Mouse (Mus musculus) kidney, embryonic 14.5 days (tissue): ENCODE results near the gene Nav2. TPM values are rescaled to one million over a fixed set of nuclear protein-coding genes. Genes with fewer than 3 reads are reported as not detected.

Experiments
- ATAC-seq: fragments of 200-750 bp; cut with Nextera tagmentation; 2 replicates; pipeline ENCODE4 v1.8.0; 2017; ENCODE audit warnings: moderate number of reproducible peaks, mild to moderate bottlenecking, moderate TSS enrichment, moderate library complexity; ENCODE audit not compliant: low FRiP score, low TSS enrichment
- H3K27ac ChIP-seq: fragments of 300-500 bp; sonication (generic); 2 replicates; pipeline ENCODE4 v1.5.1; 2014; ENCODE audit warnings: low read depth, mild to moderate bottlenecking, low read length, moderate library complexity, mixed read lengths
- H3K27me3 ChIP-seq: fragments of 300-500 bp; sonication (generic); 2 replicates; pipeline ENCODE4 v1.6.1; 2014; ENCODE audit warnings: mild to moderate bottlenecking, low read length; ENCODE audit not compliant: control insufficient read depth, insufficient read depth
- H3K36me3 ChIP-seq: fragments of 300-500 bp; sonication (generic); 2 replicates; pipeline ENCODE4 v1.6.1; 2014; ENCODE audit warnings: low read length, mixed read lengths; ENCODE audit not compliant: control insufficient read depth, insufficient read depth
- H3K4me1 ChIP-seq: fragments of 300-500 bp; sonication (generic); 2 replicates; pipeline ENCODE4 v1.6.1; 2014; ENCODE audit warnings: low read length, mixed read lengths; ENCODE audit not compliant: control insufficient read depth, insufficient read depth
- H3K4me2 ChIP-seq: fragments of 300-500 bp; sonication (generic); replicated peaks from 2 replicates; pipeline ENCODE4 v1.6.1; 2014; ENCODE audit warnings: low read depth, mild to moderate bottlenecking, low read length
- H3K4me3 ChIP-seq: fragments of 300-500 bp; sonication (generic); 2 replicates; pipeline ENCODE4 v1.5.1; 2014; ENCODE audit warnings: mild to moderate bottlenecking, low read length
- H3K9ac ChIP-seq: fragments of 300-500 bp; sonication (generic); 2 replicates; pipeline ENCODE4 v1.6.1; 2014; ENCODE audit warnings: low read depth, mild to moderate bottlenecking, low read length, moderate library complexity
- H3K9me3 ChIP-seq: fragments of 300-500 bp; sonication (generic); 2 replicates; pipeline ENCODE4 v1.6.1; 2016; ENCODE audit warnings: low read length; ENCODE audit not compliant: control insufficient read depth
- WGBS: fragments of 180-500 bp; shearing (Covaris S2); extraction: QIAGEN DNeasy Blood & Tissue Kit; methylation state at CpG from one replicate; pipeline ENCODE4 v1.1.7; 2014; 5-methylcytosine and 5-hydroxymethylcytosine counted together
- polyA plus RNA-seq: library from polyadenylated mRNA; unstranded; fragments of >200 nt; fragmentation: Nextera tagmentation; extraction: Ambion mirVana; gene quantifications from 2 replicates; pipeline ENCODE4 v1.2.1, GENCODE M21; 2014

Nav2 gene
- polyA plus RNA-seq, 1 experiment from 2014 or later: 49.2 TPM

GRCm38 (mm10) chr7:48896051-48896450 lies 12.5 kb upstream of the Nav2 start:
- no peak overlapping the region for H3K27ac ChIP-seq
- 78% methylated on average over 4 of the region's 4 CpGs for WGBS

GRCm38 (mm10) chr7:48897539-48898163 lies 10.9 kb upstream of the Nav2 start:
- H3K9me3 ChIP-seq: no peaks in the 10 kb centered on the region
- peak; percentile 29; the same call in 1 of the 2 replicates for ATAC-seq
- H3K9ac ChIP-seq: no peak overlapping the region
- no peaks in the 10 kb centered on the region for H3K27me3 ChIP-seq
- H3K4me2 ChIP-seq: peak overlapping the region; percentile 17
- WGBS: 37% methylated on average over 24 of the region's 24 CpGs
- no peaks in the 10 kb centered on the region for H3K36me3 ChIP-seq
- no peak overlapping the region for H3K4me3 ChIP-seq
- no peak overlapping the region; the same call in 1 of the 2 replicates for H3K27ac ChIP-seq
- peaks cover 21% of the 10 kb centered on the region for H3K4me1 ChIP-seq

More at GRCm38 (mm10) chr7:48896051-48896450, 12.5 kb upstream of the Nav2 start:
- Histone ChIP-seq H3K4me1 (peaks cover 21% of the 10 kb centered on the region), H3K4me3 (no peak overlapping the region), H3K9ac (no peak overlapping the region), H3K9me3 (no peaks in the 10 kb centered on the region), H3K4me2 (no peak overlapping the region), H3K36me3 (no peaks in the 10 kb centered on the region), H3K27me3 (no peaks in the 10 kb centered on the region)
- ATAC-seq: no peak

- H3K9ac ChIP-seq: no peak overlapping the region
- no peaks in the 10 kb centered on the region for H3K27me3 ChIP-seq
- ATAC-seq: no peak
- 51% methylated on average over 9 of the region's 9 CpGs for WGBS
- no peaks in the 10 kb centered on the region for H3K36me3 ChIP-seq
- no peak overlapping the region for H3K4me2 ChIP-seq
- no peak overlapping the region; the same call in 1 of the 2 replicates for H3K27ac ChIP-seq
- H3K4me1 ChIP-seq: peaks cover 21% of the 10 kb centered on the region
- no peak overlapping the region for H3K4me3 ChIP-seq
- no peaks in the 10 kb centered on the region for H3K9me3 ChIP-seq
These were observed 10.1 kb upstream of the Nav2 start for GRCm38 (mm10) chr7:48898416-48898815.

GRCm38 (mm10) chr7:48900408-48901167 lies 7.9 kb upstream of the Nav2 start:
- Histone ChIP-seq H3K9me3 (no peaks in the 10 kb centered on the region), H3K4me3 (no peak overlapping the region), H3K4me1 (peaks cover 21% of the 10 kb centered on the region), H3K4me2 (no peak overlapping the region), H3K27me3 (no peaks in the 10 kb centered on the region), H3K27ac (no peak overlapping the region), H3K9ac (no peak overlapping the region), H3K36me3 (no peaks in the 10 kb centered on the region)
- WGBS: 72% methylated on average over 8 of the region's 8 CpGs
- no peak for ATAC-seq

GRCm38 (mm10) chr7:48902454-48902853 lies 6.1 kb upstream of the Nav2 start:
- Histone ChIP-seq H3K4me2 (no peak overlapping the region), H3K27me3 (no peaks in the 10 kb centered on the region), H3K9ac (no peak overlapping the region), H3K36me3 (no peaks in the 10 kb centered on the region), H3K4me1 (peaks cover 16% of the 10 kb centered on the region), H3K27ac (no peak overlapping the region), H3K4me3 (no peak overlapping the region), H3K9me3 (no peaks in the 10 kb centered on the region)
- ATAC-seq: no peak
- WGBS: 36% methylated on average over 2 of the region's 2 CpGs

- Histone ChIP-seq H3K9ac (no peak overlapping the region), H3K9me3 (no peaks in the 10 kb centered on the region), H3K27ac (no peak overlapping the region), H3K27me3 (no peaks in the 10 kb centered on the region), H3K4me1 (no peaks in the 10 kb centered on the region), H3K4me2 (no peak overlapping the region), H3K4me3 (no peak overlapping the region), H3K36me3 (no peaks in the 10 kb centered on the region)
- no peak for ATAC-seq
- WGBS: 74% methylated on average over 4 of the region's 4 CpGs
These were observed 791 bp downstream of the Nav2 start for GRCm38 (mm10) chr7:48909342-48909671.

GRCm38 (mm10) chr7:48910282-48910681 lies 1.8 kb downstream of the Nav2 start:
- Histone ChIP-seq H3K27me3 (no peaks in the 10 kb centered on the region), H3K36me3 (no peaks in the 10 kb centered on the region), H3K4me1 (no peaks in the 10 kb centered on the region), H3K9me3 (no peaks in the 10 kb centered on the region), H3K9ac (no peak overlapping the region), H3K4me3 (no peak overlapping the region), H3K4me2 (no peak overlapping the region), H3K27ac (no peak overlapping the region)
- WGBS: 77% methylated on average over 6 of the region's 6 CpGs
- no peak for ATAC-seq

- H3K9ac ChIP-seq: no peak overlapping the region
- H3K36me3 ChIP-seq: no peaks in the 10 kb centered on the region
- no peak overlapping the region for H3K27ac ChIP-seq
- no peaks in the 10 kb centered on the region for H3K27me3 ChIP-seq
- H3K4me3 ChIP-seq: no peak overlapping the region
- no peak for ATAC-seq
- no peaks in the 10 kb centered on the region for H3K4me1 ChIP-seq
- H3K4me2 ChIP-seq: no peak overlapping the region
- no peaks in the 10 kb centered on the region for H3K9me3 ChIP-seq
These were observed 2.6 kb downstream of the Nav2 start for GRCm38 (mm10) chr7:48911146-48911545.
